9 mouse cellular contexts compared by ENCODE assay signal in the genomic region with DNA sequence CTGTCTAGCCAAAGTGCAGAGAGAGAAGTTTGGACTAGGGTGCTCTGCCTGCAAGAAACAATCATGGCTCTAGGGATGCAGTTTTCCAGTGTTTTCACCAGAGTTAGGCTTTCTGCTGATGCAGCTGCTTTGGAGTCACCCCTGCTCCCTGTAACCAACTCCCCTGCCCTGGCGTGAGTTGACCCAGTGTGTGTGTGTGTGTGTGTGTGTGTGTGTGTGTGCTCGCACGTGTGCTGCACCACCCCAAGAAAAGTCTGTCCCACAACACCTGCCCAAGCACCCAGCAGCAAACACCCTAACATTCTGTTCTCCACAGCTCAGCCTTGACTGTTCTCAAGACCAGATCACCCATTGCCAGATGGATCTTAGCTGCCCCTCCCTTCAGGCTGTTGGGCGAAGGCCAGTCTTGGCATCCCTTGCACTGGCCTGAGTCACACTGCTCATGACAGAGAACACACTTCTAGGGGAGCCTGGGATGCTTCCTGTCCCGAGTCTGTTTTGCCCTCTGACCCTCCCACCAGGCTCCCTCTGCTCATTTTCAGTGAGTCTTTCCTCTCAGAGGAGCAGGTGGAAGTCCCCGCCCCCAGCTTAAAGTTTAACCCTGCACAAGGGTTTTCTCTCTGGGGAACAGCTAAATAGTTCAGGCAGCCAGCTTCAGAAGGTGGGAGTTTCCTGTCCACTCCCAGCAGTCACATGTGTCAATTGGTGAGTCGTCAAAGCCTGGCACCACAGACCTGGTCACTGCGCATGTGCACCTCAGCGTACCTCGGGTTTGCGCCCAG. TPM values are rescaled to one million over a fixed set of nuclear protein-coding genes. Genes with fewer than 3 reads are reported as not detected.
DNase-seq lines count a peak whose midpoint lies in the region; ATAC-seq lines count a peak whose summit lies in the region.
"Had no signal": no experiment of that assay in that cellular context is flagged by ENCODE, and none has a peak within 500 bp of the region (broad histone marks: within the 10 kb centered on the region; RNA-seq: fewer than 3 reads in every experiment).

No protein-coding gene starts in this region.

- H3K4me3 ChIP-seq in embryonic facial prominence, embryonic 14.5 days (ENCODE audit: low read depth, low read length) = no peak overlapping the region
- H3K4me3 ChIP-seq in embryonic facial prominence, embryonic 10.5 days = no peak overlapping the region
- H3K4me3 ChIP-seq in heart, embryonic 12.5 days = no peak overlapping the region
- no peak overlapping the region for H3K4me3 ChIP-seq in hindbrain, embryonic 14.5 days (replicated peaks; ENCODE audit: low read length)
- H3K4me3 ChIP-seq: embryonic facial prominence, embryonic 12.5 days had no signal

- peaks cover 10% of the 10 kb centered on the region; the same call in 1 of the 2 replicates for H3K9me3 ChIP-seq in embryonic facial prominence, embryonic 14.5 days (ENCODE audit: control insufficient read depth, low read length)
- H3K9me3 ChIP-seq in embryonic facial prominence, embryonic 10.5 days = no peaks in the 10 kb centered on the region; the same call in 1 of the 2 replicates
- H3K9me3 ChIP-seq in heart, embryonic 12.5 days (replicated peaks) = peaks cover 2% of the 10 kb centered on the region; the same call in 1 of the 2 replicates
- H3K9me3 ChIP-seq in hindbrain, embryonic 14.5 days (ENCODE audit: control insufficient read depth, low read length) = peaks cover 10% of the 10 kb centered on the region; the same call in 1 of the 2 replicates

- ATAC-seq in embryonic facial prominence, embryonic 14.5 days (ENCODE audit: low read depth) = no peak
- peak; percentile 72 for ATAC-seq in heart, embryonic 12.5 days (ENCODE audit: insufficient number of reproducible peaks, low FRiP score)
- ATAC-seq in megakaryocyte-erythroid progenitor cell, adult 5-6 weeks (replicated peaks; ENCODE audit: low FRiP score, low TSS enrichment, poor library complexity, severe bottlenecking) = peak; percentile 83
- ATAC-seq in hindbrain, embryonic 14.5 days (ENCODE audit: low FRiP score) = no peak; the same call in 1 of the 2 replicates

- H3K27me3 ChIP-seq in embryonic facial prominence, embryonic 14.5 days (replicated peaks; ENCODE audit: control insufficient read depth, insufficient read depth, low read length) = no peaks in the 10 kb centered on the region
- H3K27me3 ChIP-seq in embryonic facial prominence, embryonic 10.5 days (replicated peaks; ENCODE audit: low read depth, poor library complexity, severe bottlenecking) = no peaks in the 10 kb centered on the region
- no peaks in the 10 kb centered on the region for H3K27me3 ChIP-seq in heart, embryonic 12.5 days (replicated peaks)
- no peaks in the 10 kb centered on the region for H3K27me3 ChIP-seq in hindbrain, embryonic 14.5 days (ENCODE audit: control insufficient read depth, insufficient read depth, low read length)
- H3K27me3 ChIP-seq: embryonic facial prominence, embryonic 12.5 days had no signal

- no peak overlapping the region for H3K27ac ChIP-seq in embryonic facial prominence, embryonic 14.5 days (replicated peaks; ENCODE audit: low read depth, low read length)
- H3K27ac ChIP-seq in embryonic facial prominence, embryonic 10.5 days (replicated peaks) = no peak overlapping the region
- H3K27ac ChIP-seq in heart, embryonic 12.5 days (ENCODE audit: poor library complexity, severe bottlenecking) = no peak overlapping the region
- no peak overlapping the region for H3K27ac ChIP-seq in hindbrain, embryonic 14.5 days
- H3K27ac ChIP-seq: embryonic facial prominence, embryonic 12.5 days had no signal

- H3K9ac ChIP-seq in embryonic facial prominence, embryonic 14.5 days (ENCODE audit: low read depth, low read length) = no peak overlapping the region
- H3K9ac ChIP-seq in heart, embryonic 12.5 days = no peak overlapping the region
- no peak overlapping the region for H3K9ac ChIP-seq in hindbrain, embryonic 14.5 days
- H3K9ac ChIP-seq: embryonic facial prominence, embryonic 12.5 days had no signal

- no peaks in the 10 kb centered on the region for H3K36me3 ChIP-seq in embryonic facial prominence, embryonic 14.5 days (ENCODE audit: control insufficient read depth, insufficient read depth, low read length)
- no peaks in the 10 kb centered on the region for H3K36me3 ChIP-seq in embryonic facial prominence, embryonic 10.5 days (replicated peaks)
- H3K36me3 ChIP-seq in heart, embryonic 12.5 days = no peaks in the 10 kb centered on the region
- no peaks in the 10 kb centered on the region for H3K36me3 ChIP-seq in hindbrain, embryonic 14.5 days (replicated peaks; ENCODE audit: control insufficient read depth, insufficient read depth)
- H3K36me3 ChIP-seq: embryonic facial prominence, embryonic 12.5 days had no signal

- no peaks in the 10 kb centered on the region; the same call in 1 of the 2 replicates for H3K4me1 ChIP-seq in embryonic facial prominence, embryonic 14.5 days (ENCODE audit: control insufficient read depth, insufficient read depth, low read length)
- peaks cover 32% of the 10 kb centered on the region for H3K4me1 ChIP-seq in embryonic facial prominence, embryonic 10.5 days
- H3K4me1 ChIP-seq in heart, embryonic 12.5 days (replicated peaks) = peaks cover 14% of the 10 kb centered on the region
- no peaks in the 10 kb centered on the region for H3K4me1 ChIP-seq in hindbrain, embryonic 14.5 days (replicated peaks; ENCODE audit: control insufficient read depth, insufficient read depth, low read length)
- H3K4me1 ChIP-seq: embryonic facial prominence, embryonic 12.5 days had no signal

- no peak overlapping the region for H3K4me2 ChIP-seq in embryonic facial prominence, embryonic 14.5 days (ENCODE audit: low read depth, low read length)
- no peak overlapping the region for H3K4me2 ChIP-seq in heart, embryonic 12.5 days
- no peak overlapping the region for H3K4me2 ChIP-seq in hindbrain, embryonic 14.5 days (replicated peaks)
- H3K4me2 ChIP-seq: embryonic facial prominence, embryonic 12.5 days had no signal

- 73% methylated on average over 10 of the region's 11 CpGs for WGBS in embryonic facial prominence, embryonic 14.5 days
- 72% methylated on average over 11 of the region's 11 CpGs for whole genome bisulfite sequencing in embryonic facial prominence, embryonic 10.5 days
- 66% methylated on average over 11 of the region's 11 CpGs for WGBS in heart, embryonic 12.5 days
- 70% methylated on average over 11 of the region's 11 CpGs for WGBS in hindbrain, embryonic 14.5 days

- peak; percentile 8 for DNase-seq in embryonic facial prominence, embryonic 14.5 days (ENCODE audit: low spot score)
- DNase-seq in embryonic facial prominence, embryonic 10.5 days (ENCODE audit: low spot score) = no peak
- DNase-seq in cerebellum, postnatal 10 days = peak; percentile 86 to 89
- DNase-seq in kidney, postnatal 14 days = peak; percentile 85
- peak; percentile 55 for DNase-seq in urinary bladder, postnatal 25 days (ENCODE audit: low spot score)
- DNase-seq in hindbrain, embryonic 14.5 days (ENCODE audit: low spot score) = no peak

RNA-seq across cellular contexts. Expression of a gene that starts 26.9 kb away (rescaled TPM):
- polyA plus RNA-seq in embryonic facial prominence, embryonic 14.5 days (2014; fragmentation: Nextera tagmentation; extraction: Ambion mirVana) = 13.1 and 14.0 TPM in 2 replicates
- 4.0 and 4.1 TPM in 2 replicates for polyA plus RNA-seq in embryonic facial prominence, embryonic 10.5 days (2016; fragmentation: Nextera tagmentation; extraction: Ambion mirVana)
- polyA plus RNA-seq in heart, embryonic 12.5 days (2016; fragmentation: Nextera tagmentation; extraction: Ambion mirVana) = 7.0 and 7.1 TPM in 2 replicates
- total RNA-seq in megakaryocyte-erythroid progenitor cell, adult 5-6 weeks (2014; fragmentation: Nextera tagmentation) = 4.4 and 17.7 TPM in 2 replicates
- total RNA-seq in megakaryocyte-erythroid progenitor cell, adult 5-6 weeks (2017) = 4.0 and 6.6 TPM in 2 replicates
- 15.4 and 16.2 TPM in 2 replicates for polyA plus RNA-seq in hindbrain, embryonic 14.5 days (2014; fragmentation: Nextera tagmentation; extraction: Ambion mirVana)

RNA-seq across cellular contexts. Expression of a gene that starts 53.9 kb away (rescaled TPM):
- 60.1 and 65.9 TPM in 2 replicates for polyA plus RNA-seq in embryonic facial prominence, embryonic 14.5 days (2014; fragmentation: Nextera tagmentation; extraction: Ambion mirVana)
- polyA plus RNA-seq in embryonic facial prominence, embryonic 10.5 days (2016; fragmentation: Nextera tagmentation; extraction: Ambion mirVana) = 70.5 and 73.4 TPM in 2 replicates
- polyA plus RNA-seq in heart, embryonic 12.5 days (2016; fragmentation: Nextera tagmentation; extraction: Ambion mirVana) = 56.9 and 63.3 TPM in 2 replicates
- 14.0 and 14.8 TPM in 2 replicates for total RNA-seq in megakaryocyte-erythroid progenitor cell, adult 5-6 weeks (2014; fragmentation: Nextera tagmentation)
- 10.2 and 16.6 TPM in 2 replicates for total RNA-seq in megakaryocyte-erythroid progenitor cell, adult 5-6 weeks (2017)
- 49.6 and 51.2 TPM in 2 replicates for polyA plus RNA-seq in hindbrain, embryonic 14.5 days (2014; fragmentation: Nextera tagmentation; extraction: Ambion mirVana)

Comparison
In these comparisons a context has a peak if more than half of its experiments do, and no peak if none do; other contexts are left out.
1. DNase-seq: peak in embryonic facial prominence, embryonic 14.5 days (single experiment), cerebellum, postnatal 10 days (2 of 2), kidney, postnatal 14 days (single experiment) and urinary bladder, postnatal 25 days (single experiment); none in embryonic facial prominence, embryonic 10.5 days (single experiment) and hindbrain, embryonic 14.5 days (single experiment).
2. ATAC-seq: peak in heart, embryonic 12.5 days (single experiment) and megakaryocyte-erythroid progenitor cell, adult 5-6 weeks (single experiment); none in embryonic facial prominence, embryonic 14.5 days (single experiment) and hindbrain, embryonic 14.5 days (single experiment).